Mouse (Mus musculus): ENCODE results near the gene Cfap61. TPM values are rescaled to one million over a fixed set of nuclear protein-coding genes. Genes with fewer than 3 reads are reported as not detected.

Cfap61 gene
- polyA plus RNA-seq, 1 experiment, result not detected

GRCm38 (mm10) chr2:146256321-146256875, 321.8 kb downstream of the Cfap61 start:
- H3K27me3 ChIP-seq (replicated peaks), result no peaks in the 10 kb centered on the region
- H3K36me3 ChIP-seq (replicated peaks; ENCODE audit: low read length), result peaks cover 63% of the 10 kb centered on the region
- no peak for TF ChIP-seq GATA1 (IDR thresholded peaks at IDR 0.05; ENCODE audit: borderline replicate concordance, low read length)
- TF ChIP-seq FLI1 (IDR thresholded peaks at IDR 0.05; ENCODE audit: low read length), result no peak
- H3K9me3 ChIP-seq, result no peaks in the 10 kb centered on the region
- H3K4me1 ChIP-seq, result peaks cover 20% of the 10 kb centered on the region; the same call in 1 of the 2 replicates
- H3K4me3 ChIP-seq (replicated peaks), result no peak overlapping the region

DNA sequence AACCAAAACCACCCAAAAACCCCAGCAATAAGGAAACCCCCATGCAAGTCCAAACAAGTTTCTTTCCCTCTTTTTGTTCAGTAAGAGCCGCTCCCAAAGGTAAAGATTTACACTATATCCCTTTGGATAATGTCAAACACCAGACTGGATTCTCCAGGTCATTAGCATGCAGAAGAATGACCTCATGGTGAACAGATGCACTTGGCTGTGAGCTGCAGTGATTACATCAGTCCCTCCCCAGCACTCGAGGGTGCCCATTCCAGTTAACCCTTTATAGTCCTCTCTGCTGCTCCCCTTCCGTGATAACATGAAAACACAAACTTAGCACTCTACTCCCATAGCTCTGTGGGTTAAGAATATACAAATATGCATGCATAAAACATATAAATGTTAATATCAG, 322.5 kb downstream of the Cfap61 start:
- peaks cover 63% of the 10 kb centered on the region for H3K36me3 ChIP-seq (replicated peaks; ENCODE audit: low read length)
- no peaks in the 10 kb centered on the region for H3K27me3 ChIP-seq (replicated peaks)
- TF ChIP-seq GATA1 (IDR thresholded peaks at IDR 0.05; ENCODE audit: borderline replicate concordance, low read length), result no peak
- no peak for TF ChIP-seq FLI1 (IDR thresholded peaks at IDR 0.05; ENCODE audit: low read length)
- H3K9me3 ChIP-seq, result no peaks in the 10 kb centered on the region
- H3K4me3 ChIP-seq (replicated peaks), result no peak overlapping the region
- peaks cover 20% of the 10 kb centered on the region; the same call in 1 of the 2 replicates for H3K4me1 ChIP-seq

- no peak overlapping the region for H3K4me3 ChIP-seq (replicated peaks)
- H3K9me3 ChIP-seq, result no peaks in the 10 kb centered on the region
- H3K4me1 ChIP-seq, result peaks cover 19% of the 10 kb centered on the region
- no peak for TF ChIP-seq GATA1 (IDR thresholded peaks at IDR 0.05; ENCODE audit: borderline replicate concordance, low read length)
- no peak for TF ChIP-seq FLI1 (IDR thresholded peaks at IDR 0.05; ENCODE audit: low read length)
- H3K36me3 ChIP-seq (replicated peaks; ENCODE audit: low read length), result peaks cover 63% of the 10 kb centered on the region
- no peaks in the 10 kb centered on the region for H3K27me3 ChIP-seq (replicated peaks)
Observed at GRCm38 (mm10) chr2:146257609-146258008, 323.0 kb downstream of the Cfap61 start.

DNA sequence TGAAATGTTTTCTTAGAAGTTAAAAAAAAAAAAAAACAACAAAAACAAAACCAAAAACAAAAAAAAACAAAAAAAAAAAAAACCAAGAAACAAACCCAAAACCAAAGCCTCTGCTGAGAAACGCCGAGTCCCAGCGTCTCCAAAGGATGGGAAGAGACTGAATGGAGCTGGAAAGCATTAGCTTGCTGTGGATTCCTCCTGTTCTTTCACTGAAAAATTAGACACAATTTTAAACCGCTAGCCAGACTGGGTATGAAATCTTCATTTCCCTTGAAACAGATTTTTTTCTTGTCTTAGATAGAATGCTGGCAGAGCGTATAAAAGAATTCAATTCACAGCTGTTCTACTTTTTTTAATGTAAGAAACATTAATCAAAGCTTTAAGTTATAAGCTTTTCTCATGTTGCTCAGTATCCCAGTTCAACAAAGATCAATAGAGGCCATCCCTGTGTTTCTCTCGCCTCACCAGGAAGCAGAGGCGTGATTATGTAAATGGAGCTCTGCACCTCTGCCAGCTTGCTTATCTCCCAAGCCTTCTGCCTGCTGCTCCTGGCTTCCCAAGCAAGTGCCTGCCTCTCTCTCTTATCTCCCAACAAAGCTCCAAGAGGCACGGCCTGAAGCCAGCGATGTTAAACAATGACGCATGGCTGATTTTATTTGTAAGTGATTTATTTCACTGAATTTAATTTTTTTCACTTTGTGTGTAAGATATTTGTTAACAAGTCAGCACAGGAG, 324.3 kb downstream of the Cfap61 start:
- H3K36me3 ChIP-seq (replicated peaks; ENCODE audit: low read length), result peaks cover 54% of the 10 kb centered on the region
- peaks cover 23% of the 10 kb centered on the region for H3K4me1 ChIP-seq
- no peaks in the 10 kb centered on the region for H3K9me3 ChIP-seq
- no peak overlapping the region for H3K4me3 ChIP-seq (replicated peaks)
- H3K27me3 ChIP-seq (replicated peaks), result no peaks in the 10 kb centered on the region
- TF ChIP-seq FLI1 (IDR thresholded peaks at IDR 0.05; ENCODE audit: low read length) (no peak), GATA1 (IDR thresholded peaks at IDR 0.05; ENCODE audit: borderline replicate concordance, low read length) (no peak)

- Histone ChIP-seq H3K27me3 (replicated peaks) (no peaks in the 10 kb centered on the region), H3K4me1 (peaks cover 21% of the 10 kb centered on the region)
Observed at GRCm38 (mm10) chr2:146259787-146260560, 325.4 kb downstream of the Cfap61 start.

DNA sequence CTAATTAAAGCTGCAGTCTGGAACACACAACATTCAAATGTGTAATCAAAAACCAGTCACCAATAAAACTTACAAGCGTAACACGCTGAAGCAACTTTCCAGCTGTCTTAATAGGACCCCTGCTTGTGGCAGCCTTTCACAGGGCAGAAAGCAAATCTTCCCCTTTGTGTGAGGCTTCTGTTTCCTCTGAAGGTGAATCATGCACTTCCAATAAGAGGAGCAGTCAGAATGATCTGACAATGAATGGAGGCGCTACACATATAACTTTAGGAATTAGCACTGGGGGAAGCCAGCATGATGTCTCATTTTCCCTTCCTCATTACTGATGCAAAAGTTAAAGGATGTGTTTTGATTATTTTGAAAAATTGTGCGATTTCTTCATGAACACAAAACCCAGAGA, 326.6 kb downstream of the Cfap61 start:
- no peaks in the 10 kb centered on the region for H3K9me3 ChIP-seq
- no peak for TF ChIP-seq GATA1 (IDR thresholded peaks at IDR 0.05; ENCODE audit: borderline replicate concordance, low read length)
- no peak for TF ChIP-seq FLI1 (IDR thresholded peaks at IDR 0.05; ENCODE audit: low read length)
- H3K27me3 ChIP-seq (replicated peaks), result no peaks in the 10 kb centered on the region
- peaks cover 53% of the 10 kb centered on the region for H3K36me3 ChIP-seq (replicated peaks; ENCODE audit: low read length)
- peaks cover 21% of the 10 kb centered on the region for H3K4me1 ChIP-seq
- no peak overlapping the region for H3K4me3 ChIP-seq (replicated peaks)

More at GRCm38 (mm10) chr2:146259787-146260560, 325.4 kb downstream of the Cfap61 start:
- H3K4me3 ChIP-seq (replicated peaks), result no peak overlapping the region
- no peak for TF ChIP-seq FLI1 (IDR thresholded peaks at IDR 0.05; ENCODE audit: low read length)
- TF ChIP-seq GATA1 (IDR thresholded peaks at IDR 0.05; ENCODE audit: borderline replicate concordance, low read length), result no peak
- peaks cover 50% of the 10 kb centered on the region for H3K36me3 ChIP-seq (replicated peaks; ENCODE audit: low read length)
- no peaks in the 10 kb centered on the region for H3K9me3 ChIP-seq

DNA sequence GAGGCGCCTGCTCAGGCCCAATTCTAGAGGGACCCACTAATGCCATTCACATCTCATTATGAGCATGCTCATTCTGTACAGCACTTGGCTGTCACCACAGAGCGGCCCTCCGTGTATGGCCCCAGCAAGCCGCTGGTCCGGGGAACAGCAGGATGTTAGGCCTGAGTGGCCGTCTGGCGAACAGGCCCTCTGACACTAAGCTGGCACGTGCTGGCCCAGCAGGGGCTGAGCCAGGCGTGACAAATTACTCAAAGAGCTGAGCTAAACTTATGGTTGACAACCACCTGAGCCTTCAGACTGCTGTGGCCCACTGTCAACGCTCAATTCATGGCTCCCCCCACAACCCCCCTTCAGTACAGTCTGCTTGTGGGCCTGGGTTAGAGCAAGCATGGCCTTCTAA, 327.6 kb downstream of the Cfap61 start:
- H3K4me3 ChIP-seq (replicated peaks), result no peak overlapping the region
- H3K9me3 ChIP-seq, result no peaks in the 10 kb centered on the region
- peaks cover 21% of the 10 kb centered on the region for H3K4me1 ChIP-seq
- peaks cover 57% of the 10 kb centered on the region for H3K36me3 ChIP-seq (replicated peaks; ENCODE audit: low read length)
- H3K27me3 ChIP-seq (replicated peaks), result no peaks in the 10 kb centered on the region
- TF ChIP-seq FLI1 (IDR thresholded peaks at IDR 0.05; ENCODE audit: low read length), result no peak
- no peak for TF ChIP-seq GATA1 (IDR thresholded peaks at IDR 0.05; ENCODE audit: borderline replicate concordance, low read length)

DNA sequence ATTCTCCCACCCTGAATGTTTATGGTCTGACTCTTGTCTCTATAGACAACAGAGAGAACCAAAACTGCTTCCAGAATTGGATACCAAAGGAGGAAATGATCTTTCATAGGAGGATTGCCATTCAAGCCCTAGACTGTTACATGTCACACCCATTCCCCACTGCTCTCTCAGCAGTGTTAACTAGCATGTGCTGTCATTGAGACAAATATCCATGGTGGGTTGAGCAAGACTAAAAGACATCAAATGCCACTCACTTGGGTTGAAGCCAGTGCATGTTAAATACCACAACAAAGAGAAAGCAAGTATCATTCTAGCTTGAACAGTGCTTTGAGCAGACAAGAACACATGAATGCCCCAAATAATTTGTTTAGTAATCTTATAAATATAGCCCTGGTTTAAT, 328.4 kb downstream of the Cfap61 start:
- TF ChIP-seq GATA1 (IDR thresholded peaks at IDR 0.05; ENCODE audit: borderline replicate concordance, low read length) (no peak), FLI1 (IDR thresholded peaks at IDR 0.05; ENCODE audit: low read length) (no peak)
- Histone ChIP-seq H3K27me3 (replicated peaks) (no peaks in the 10 kb centered on the region), H3K9me3 (no peaks in the 10 kb centered on the region), H3K4me3 (replicated peaks) (no peak overlapping the region), H3K36me3 (replicated peaks; ENCODE audit: low read length) (peaks cover 53% of the 10 kb centered on the region), H3K4me1 (peaks cover 21% of the 10 kb centered on the region)

Other genes starting within 250 kb of the Cfap61 start
- 15.8 and 55.3 TPM in 2 replicates for gene Naa20, start 32.7 kb upstream of the Cfap61 start, polyA plus RNA-seq (2012; ENCODE audit: insufficient read depth, low replicate concordance)
- gene Crnkl1, start 230 bp downstream of the Cfap61 start, polyA plus RNA-seq (2012; ENCODE audit: insufficient read depth, low replicate concordance), result 2.3 TPM in 1 of 2 replicates, not detected in the other